Mouse (Mus musculus): ENCODE results near the gene Zbtb25. TPM values are rescaled to one million over a fixed set of nuclear protein-coding genes. Genes with fewer than 3 reads are reported as not detected.
A peak's percentile ranks its signal among the peaks of the same experiment; 100 is the strongest.

Gene Zbtb25
- total and polyA plus RNA-seq, 3 experiments, result 5.5 to 12.3 TPM; not detected in 1

- no peak for DNase-seq (ENCODE audit: low read depth, low spot score)
- H3K79me2 ChIP-seq (ENCODE audit: control insufficient read depth, insufficient read depth, low read length, poor library complexity), result no peaks in the 10 kb centered on the region; the same call in 1 of the 2 replicates
- H3K4me1 ChIP-seq (ENCODE audit: control insufficient read depth in 1 of 2, insufficient read depth in 2 of 2, low read length in 2 of 2), result peaks cover 2 to 3% of the 10 kb centered on the region in 2 experiments; a peak in 1 of 4 replicates
- H3K9me3 ChIP-seq (replicated peaks; ENCODE audit: insufficient read depth, low read length), result no peaks in the 10 kb centered on the region
- H3K4me3 ChIP-seq (ENCODE audit: control insufficient read depth in 1 of 2, insufficient read depth in 1 of 2, low read depth in 2 of 2, low read length in 2 of 2), result peak overlapping the region in 1 of 2 experiments; percentile 68; a peak in 1 of 4 replicates
- H3K27me3 ChIP-seq (ENCODE audit: control insufficient read depth in 1 of 2, insufficient read depth in 2 of 2, low read length in 2 of 2), result no peaks in the 10 kb centered on the region
- H3K36me3 ChIP-seq (ENCODE audit: control insufficient read depth in 1 of 2, insufficient read depth in 2 of 2, low read length in 2 of 2), result peaks cover 0 to 5% of the 10 kb centered on the region in 2 experiments; a peak in 1 of 4 replicates
- no peak overlapping the region for H3K9ac ChIP-seq (ENCODE audit: control insufficient read depth, low read depth, low read length, poor library complexity, severe bottlenecking)
- H3K27ac ChIP-seq (ENCODE audit: control insufficient read depth, low read depth, low read length), result no peak overlapping the region
- TF ChIP-seq ELF1 (IDR thresholded peaks at IDR 0.05; ENCODE audit: low read depth, low read length), result no peak
- no peak for TF ChIP-seq MYC (IDR thresholded peaks at IDR 0.05; ENCODE audit: low read depth, low read length)
- no peak for TF ChIP-seq ETS1 (IDR thresholded peaks at IDR 0.05; ENCODE audit: low read depth, low read length)
- TF ChIP-seq SMC3 (IDR thresholded peaks at IDR 0.05; ENCODE audit: low read depth, low read length), result no peak
Observed at GRCm38 (mm10) chr12:76404836-76405182, 35.4 kb upstream of the Zbtb25 start.

DNA sequence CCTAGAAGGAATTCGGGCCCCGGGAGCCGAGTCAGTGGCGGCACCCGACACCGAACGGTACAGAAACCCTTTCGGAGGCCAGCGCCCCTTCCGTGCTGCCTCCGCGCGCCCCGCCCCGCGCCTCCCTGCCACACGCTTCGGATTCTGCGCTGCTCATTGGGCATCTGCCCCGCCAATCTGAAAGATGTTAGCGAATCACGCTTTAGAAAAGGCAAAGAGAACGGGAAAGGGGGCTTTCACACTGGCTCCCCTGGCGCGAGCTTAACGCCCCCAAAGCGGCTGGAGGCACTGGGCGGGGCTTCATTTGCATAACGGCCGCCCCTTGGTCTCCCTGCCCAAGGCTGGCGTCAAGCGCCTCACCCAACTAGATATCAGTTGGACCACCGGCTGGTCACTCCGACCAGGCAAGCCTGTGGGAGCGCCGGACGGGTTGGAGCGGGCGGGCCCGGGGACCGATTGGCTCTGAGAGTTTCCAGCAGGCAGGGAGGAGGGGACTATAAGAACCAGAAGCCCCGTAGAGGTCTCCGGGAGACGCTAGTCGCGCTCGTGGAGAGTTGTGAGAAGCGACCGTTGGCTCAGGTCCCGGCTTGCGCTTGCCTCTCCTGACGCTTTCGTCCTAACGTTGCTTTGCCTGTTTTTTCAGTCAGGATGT is 34.6 kb upstream of the Zbtb25 start, which contains the start of gene Hspa2:
TSS of gene Hspa2 (plus strand) at position 291 of the 652 bp plus-strand sequence.
- Histone ChIP-seq H3K4me1 (ENCODE audit: control insufficient read depth in 1 of 2, insufficient read depth in 2 of 2, low read length in 2 of 2) (peaks cover 2 to 3% of the 10 kb centered on the region in 2 experiments; a peak in 1 of 4 replicates), H3K4me3 (ENCODE audit: control insufficient read depth in 1 of 2, insufficient read depth in 1 of 2, low read depth in 2 of 2, low read length in 2 of 2) (peak within 1 kb of the TSS; percentile 68 to 91), H3K79me2 (ENCODE audit: control insufficient read depth, insufficient read depth, low read length, poor library complexity) (no peaks in the 10 kb centered on the region; the same call in 1 of the 2 replicates), H3K9me3 (replicated peaks; ENCODE audit: insufficient read depth, low read length) (no peaks in the 10 kb centered on the region), H3K9ac (ENCODE audit: control insufficient read depth, low read depth, low read length, poor library complexity, severe bottlenecking) (peak within 1 kb of the TSS; percentile 70), H3K27me3 (ENCODE audit: control insufficient read depth in 1 of 2, insufficient read depth in 2 of 2, low read length in 2 of 2) (no peaks in the 10 kb centered on the region), H3K36me3 (ENCODE audit: control insufficient read depth in 1 of 2, insufficient read depth in 2 of 2, low read length in 2 of 2) (peaks cover 0 to 5% of the 10 kb centered on the region in 2 experiments; a peak in 1 of 4 replicates), H3K27ac (ENCODE audit: control insufficient read depth, low read depth, low read length) (peak within 1 kb of the TSS; percentile 67)
- peak; percentile 99 for DNase-seq (ENCODE audit: low read depth, low spot score)
- TF ChIP-seq NRF1 (IDR thresholded peaks at IDR 0.05; ENCODE audit: insufficient read depth, low read depth, low read length, poor library complexity, severe bottlenecking) (0 out of 2 replicates have a peak, but pooled peaks have one; percentile 21), UBTF (IDR thresholded peaks at IDR 0.05; ENCODE audit: borderline replicate concordance, insufficient read depth, low read depth, low read length) (no peak), ZMIZ1 (IDR thresholded peaks at IDR 0.05; ENCODE audit: low read depth, low read length) (peak; percentile 81), RCOR1 (IDR thresholded peaks at IDR 0.05; ENCODE audit: low read depth, low read length) (no peak), MAZ (IDR thresholded peaks at IDR 0.05; ENCODE audit: low read depth, low read length) (no peak; the same call in 1 of the 2 replicates), POLR2AphosphoS2 (IDR thresholded peaks at IDR 0.05; ENCODE audit: low read length) (peak; percentile 63; the same call in 1 of the 2 replicates), MAX (IDR thresholded peaks at IDR 0.05; ENCODE audit: low read length) (0 out of 2 replicates have a peak, but pooled peaks have one; percentile 48), EP300 (IDR thresholded peaks at IDR 0.05; ENCODE audit: low read depth in 1 of 2, low read length in 2 of 2) (peak in 1 of 2 experiments; percentile 27; a peak in 2 of 4 replicates), GATA1 (IDR thresholded peaks at IDR 0.05; ENCODE audit: low read depth, low read length) (no peak), TBP (IDR thresholded peaks at IDR 0.05; ENCODE audit: low read depth, low read length) (peak; percentile 95), MYB (IDR thresholded peaks at IDR 0.05; ENCODE audit: low read depth, low read length) (peak; percentile 12; the same call in 1 of the 2 replicates), JUND (IDR thresholded peaks at IDR 0.05; ENCODE audit: low read depth, low read length) (no peak), CTCF (IDR thresholded peaks at IDR 0.05 in 2 of 3, conservative IDR thresholded peaks at IDR 0.05 in 1 of 3; ENCODE audit: control insufficient read depth in 1 of 3, insufficient read depth in 1 of 3, low read depth in 2 of 3, low read length in 3 of 3, poor library complexity in 1 of 3, severe bottlenecking in 1 of 3) (no peak), HCFC1 (IDR thresholded peaks at IDR 0.05; ENCODE audit: low read depth, low read length) (peak; percentile 48; the same call in 1 of the 2 replicates), NELFE (IDR thresholded peaks at IDR 0.05; ENCODE audit: low read depth, low read length) (peak; percentile 85), GABPA (IDR thresholded peaks at IDR 0.05; ENCODE audit: low read depth, low read length) (no peak), ELF1 (IDR thresholded peaks at IDR 0.05; ENCODE audit: low read depth, low read length) (peak; percentile 48; the same call in 1 of the 2 replicates), ETS1 (IDR thresholded peaks at IDR 0.05; ENCODE audit: low read depth, low read length) (no peak), MXI1 (IDR thresholded peaks at IDR 0.05; ENCODE audit: low read depth, low read length) (peak; percentile 58), KAT2A (conservative IDR thresholded peaks at IDR 0.05; ENCODE audit: low read depth, low read length) (no peak), SIN3A (IDR thresholded peaks at IDR 0.05; ENCODE audit: low read length) (peak; percentile 67), RAD21 (IDR thresholded peaks at IDR 0.05; ENCODE audit: low read depth, low read length) (no peak), CHD2 (IDR thresholded peaks at IDR 0.05; ENCODE audit: low read length) (peak; percentile 72), POLR2A (IDR thresholded peaks at IDR 0.05; ENCODE audit: control insufficient read depth in 1 of 2, insufficient read depth in 1 of 2, low read depth in 1 of 2, low read length in 2 of 2, poor library complexity in 1 of 2) (peak; percentile 73 to 93), BHLHE40 (IDR thresholded peaks at IDR 0.05; ENCODE audit: borderline replicate concordance, low read depth, low read length) (no peak), ZC3H11A (IDR thresholded peaks at IDR 0.05; ENCODE audit: low read depth, low read length) (no peak), MEF2A (IDR thresholded peaks at IDR 0.05; ENCODE audit: extremely low read depth, insufficient replicate concordance, low read depth, low read length, poor library complexity, severe bottlenecking) (no peak), TCF12 (IDR thresholded peaks at IDR 0.05; ENCODE audit: low read depth, low read length) (peak; percentile 58; the same call in 1 of the 2 replicates)
